Mouse (Mus musculus): ENCODE measurements around the gene Stim2. TPM values are rescaled to one million over a fixed set of nuclear protein-coding genes. Genes with fewer than 3 reads are reported as not detected.

Gene Stim2
- polyA plus RNA-seq, 1 experiment from 2014 or later = 25.8 TPM

GRCm38 (mm10) chr5:54056266-54056665 is 58.0 kb downstream of the Stim2 start:
- Histone ChIP-seq H3K36me3 (peaks cover 5% of the 10 kb centered on the region), H3K4me2 (no peak overlapping the region), H3K4me3 (no peak overlapping the region), H3K4me1 (replicated peaks) (no peaks in the 10 kb centered on the region), H3K9me3 (no peaks in the 10 kb centered on the region), H3K27me3 (no peaks in the 10 kb centered on the region), H3K27ac (no peak overlapping the region), H3K9ac (no peak overlapping the region)
- WGBS = 85% methylated on average over 6 of the region's 6 CpGs
- ATAC-seq (ENCODE audit: low FRiP score) = no peak

- 93% methylated on average over 6 of the region's 6 CpGs for WGBS
- Histone ChIP-seq H3K9ac (no peak overlapping the region), H3K4me1 (replicated peaks) (no peaks in the 10 kb centered on the region), H3K4me2 (no peak overlapping the region), H3K27me3 (no peaks in the 10 kb centered on the region), H3K36me3 (peaks cover 3% of the 10 kb centered on the region), H3K27ac (no peak overlapping the region), H3K9me3 (no peaks in the 10 kb centered on the region), H3K4me3 (no peak overlapping the region)
- ATAC-seq (ENCODE audit: low FRiP score) = no peak
Measured at GRCm38 (mm10) chr5:54059998-54060397, 61.7 kb downstream of the Stim2 start.

- Histone ChIP-seq H3K4me1 (replicated peaks) (no peaks in the 10 kb centered on the region), H3K4me2 (no peak overlapping the region), H3K27me3 (no peaks in the 10 kb centered on the region), H3K36me3 (no peaks in the 10 kb centered on the region), H3K27ac (no peak overlapping the region), H3K4me3 (no peak overlapping the region), H3K9ac (no peak overlapping the region), H3K9me3 (no peaks in the 10 kb centered on the region)
- ATAC-seq (ENCODE audit: low FRiP score) = no peak
- 83% methylated on average over 7 of the region's 7 CpGs for WGBS
Measured at GRCm38 (mm10) chr5:54062079-54062478, 63.8 kb downstream of the Stim2 start.

- no peaks in the 10 kb centered on the region for H3K4me1 ChIP-seq (replicated peaks)
- no peak overlapping the region for H3K9ac ChIP-seq
- H3K4me3 ChIP-seq = no peak overlapping the region
- no peaks in the 10 kb centered on the region for H3K9me3 ChIP-seq
- H3K36me3 ChIP-seq = no peaks in the 10 kb centered on the region
- no peaks in the 10 kb centered on the region for H3K27me3 ChIP-seq
- H3K4me2 ChIP-seq = no peak overlapping the region
- no peak overlapping the region for H3K27ac ChIP-seq
- no peak for ATAC-seq (ENCODE audit: low FRiP score)
- 97% methylated on average over 3 of the region's 3 CpGs for WGBS
Measured at GRCm38 (mm10) chr5:54067591-54067990, 69.3 kb downstream of the Stim2 start.

- H3K4me2 ChIP-seq = no peak overlapping the region
- no peaks in the 10 kb centered on the region for H3K27me3 ChIP-seq
- no peaks in the 10 kb centered on the region for H3K36me3 ChIP-seq
- H3K9ac ChIP-seq = no peak overlapping the region
- H3K9me3 ChIP-seq = no peaks in the 10 kb centered on the region
- peaks cover 6% of the 10 kb centered on the region; the same call in 1 of the 2 replicates for H3K4me1 ChIP-seq (replicated peaks)
- H3K27ac ChIP-seq = no peak overlapping the region
- 92% methylated on average over 2 of the region's 2 CpGs for WGBS
- no peak for ATAC-seq (ENCODE audit: low FRiP score)
- H3K4me3 ChIP-seq = no peak overlapping the region
Measured at GRCm38 (mm10) chr5:54070549-54070948, 72.2 kb downstream of the Stim2 start.

- Histone ChIP-seq H3K27me3 (no peaks in the 10 kb centered on the region), H3K27ac (no peak overlapping the region), H3K9me3 (no peaks in the 10 kb centered on the region), H3K4me2 (no peak overlapping the region), H3K36me3 (no peaks in the 10 kb centered on the region), H3K4me1 (replicated peaks) (peaks cover 6% of the 10 kb centered on the region; the same call in 1 of the 2 replicates), H3K4me3 (no peak overlapping the region), H3K9ac (no peak overlapping the region)
- no peak for ATAC-seq (ENCODE audit: low FRiP score)
- WGBS = 95% methylated on average over 5 of the region's 5 CpGs
Measured at GRCm38 (mm10) chr5:54071288-54071687, 73.0 kb downstream of the Stim2 start.

- no peaks in the 10 kb centered on the region for H3K9me3 ChIP-seq
- no peak overlapping the region for H3K4me2 ChIP-seq
- peaks cover 6% of the 10 kb centered on the region; the same call in 1 of the 2 replicates for H3K4me1 ChIP-seq (replicated peaks)
- H3K4me3 ChIP-seq = no peak overlapping the region
- no peak for ATAC-seq (ENCODE audit: low FRiP score)
- no peak overlapping the region for H3K27ac ChIP-seq
- no peaks in the 10 kb centered on the region for H3K36me3 ChIP-seq
- H3K27me3 ChIP-seq = no peaks in the 10 kb centered on the region
- 92% methylated on average over 7 of the region's 7 CpGs for WGBS
- no peak overlapping the region for H3K9ac ChIP-seq
Measured at GRCm38 (mm10) chr5:54071705-54072104, 73.4 kb downstream of the Stim2 start.

GRCm38 (mm10) chr5:54073291-54073690 is 75.0 kb downstream of the Stim2 start:
- 24% methylated on average over 1 of the region's 1 CpGs for WGBS
- H3K4me1 ChIP-seq (replicated peaks) = peaks cover 6% of the 10 kb centered on the region; the same call in 1 of the 2 replicates
- no peak overlapping the region for H3K4me3 ChIP-seq
- no peaks in the 10 kb centered on the region for H3K9me3 ChIP-seq
- H3K36me3 ChIP-seq = no peaks in the 10 kb centered on the region
- no peaks in the 10 kb centered on the region for H3K27me3 ChIP-seq
- ATAC-seq (ENCODE audit: low FRiP score) = no peak
- H3K9ac ChIP-seq = no peak overlapping the region
- H3K4me2 ChIP-seq = no peak overlapping the region
- H3K27ac ChIP-seq = no peak overlapping the region

- Histone ChIP-seq H3K36me3 (no peaks in the 10 kb centered on the region), H3K9ac (no peak overlapping the region), H3K4me2 (no peak overlapping the region), H3K27me3 (no peaks in the 10 kb centered on the region), H3K9me3 (no peaks in the 10 kb centered on the region), H3K4me3 (no peak overlapping the region), H3K4me1 (replicated peaks) (0 out of 2 replicates have a peak, but pooled peaks cover 3% of the 10 kb centered on the region), H3K27ac (no peak overlapping the region)
- 96% methylated on average over 1 of the region's 1 CpGs for WGBS
- no peak for ATAC-seq (ENCODE audit: low FRiP score)
Measured at GRCm38 (mm10) chr5:54079997-54080396, 81.7 kb downstream of the Stim2 start.

GRCm38 (mm10) chr5:54087912-54088311 is 89.6 kb downstream of the Stim2 start:
- no peaks in the 10 kb centered on the region for H3K27me3 ChIP-seq
- no peak overlapping the region for H3K4me2 ChIP-seq
- WGBS = 90% methylated on average over 3 of the region's 3 CpGs
- H3K36me3 ChIP-seq = no peaks in the 10 kb centered on the region
- no peak overlapping the region for H3K9ac ChIP-seq
- 0 out of 2 replicates have a peak, but pooled peaks cover 3% of the 10 kb centered on the region for H3K4me1 ChIP-seq (replicated peaks)
- no peak overlapping the region for H3K27ac ChIP-seq
- no peak for ATAC-seq (ENCODE audit: low FRiP score)
- H3K4me3 ChIP-seq = no peak overlapping the region
- H3K9me3 ChIP-seq = no peaks in the 10 kb centered on the region

- ATAC-seq (ENCODE audit: low FRiP score) = no peak
- Histone ChIP-seq H3K4me2 (no peak overlapping the region), H3K27ac (no peak overlapping the region), H3K4me1 (replicated peaks) (peaks cover 12% of the 10 kb centered on the region), H3K4me3 (no peak overlapping the region), H3K9ac (no peak overlapping the region), H3K36me3 (no peaks in the 10 kb centered on the region), H3K9me3 (no peaks in the 10 kb centered on the region), H3K27me3 (no peaks in the 10 kb centered on the region)
- WGBS = 85% methylated on average over 6 of the region's 6 CpGs
Measured at GRCm38 (mm10) chr5:54098219-54098618, 99.9 kb downstream of the Stim2 start.

- H3K4me3 ChIP-seq = no peak overlapping the region
- peak overlapping the region; percentile 66; the same call in 1 of the 2 replicates for H3K27ac ChIP-seq
- WGBS = 36% methylated on average over 3 of the region's 3 CpGs
- peak; percentile 68; the same call in 1 of the 2 replicates for ATAC-seq (ENCODE audit: low FRiP score)
- peaks cover 12% of the 10 kb centered on the region for H3K4me1 ChIP-seq (replicated peaks)
- peaks cover 3% of the 10 kb centered on the region; the same call in 1 of the 2 replicates for H3K36me3 ChIP-seq
- no peaks in the 10 kb centered on the region for H3K9me3 ChIP-seq
- no peak overlapping the region for H3K4me2 ChIP-seq
- H3K9ac ChIP-seq = no peak overlapping the region
- H3K27me3 ChIP-seq = no peaks in the 10 kb centered on the region
Measured at GRCm38 (mm10) chr5:54100916-54101315, 102.6 kb downstream of the Stim2 start.

GRCm38 (mm10) chr5:54101318-54101717 is 103.0 kb downstream of the Stim2 start:
- no peaks in the 10 kb centered on the region for H3K27me3 ChIP-seq
- H3K4me1 ChIP-seq (replicated peaks) = peaks cover 12% of the 10 kb centered on the region
- H3K27ac ChIP-seq = peak overlapping the region; percentile 50; the same call in 1 of the 2 replicates
- no peak overlapping the region for H3K9ac ChIP-seq
- no peak overlapping the region for H3K4me2 ChIP-seq
- no peak overlapping the region for H3K4me3 ChIP-seq
- peaks cover 4% of the 10 kb centered on the region; the same call in 1 of the 2 replicates for H3K36me3 ChIP-seq
- no peaks in the 10 kb centered on the region for H3K9me3 ChIP-seq
- ATAC-seq (ENCODE audit: low FRiP score) = no peak
- WGBS = 67% methylated on average over 5 of the region's 5 CpGs
